Mouse (Mus musculus) retina, adult 2 months (tissue): Measurements from ENCODE around the gene Elac2.

ENCODE experiments used
- DNase-seq: peaks from one replicate; pipeline ENCODE4 v3.0.0-alpha.2; 2012; ENCODE audit warnings: low read depth, low spot score

Gene Elac2

GRCm38 (mm10) chr11:64978720-64979488, at the start of gene Elac2:
Elac2 (plus strand) TSS chr11:64979038.
- peak; percentile 96 for DNase-seq

GRCm38 (mm10) chr11:64929130-64929529, 49.7 kb upstream of the Elac2 start:
- no peak for DNase-seq

GRCm38 (mm10) chr11:64931060-64931770, 47.6 kb upstream of the Elac2 start:
- DNase-seq: no peak

- no peak for DNase-seq
Measured at GRCm38 (mm10) chr11:64937226-64937625, 41.6 kb upstream of the Elac2 start.

GRCm38 (mm10) chr11:64941193-64941592, 37.6 kb upstream of the Elac2 start:
- DNase-seq: no peak

- no peak for DNase-seq
Measured at GRCm38 (mm10) chr11:64949782-64950181, 29.1 kb upstream of the Elac2 start.

- no peak for DNase-seq
Measured at GRCm38 (mm10) chr11:64956962-64957729, 21.7 kb upstream of the Elac2 start.

- DNase-seq: no peak
Measured at GRCm38 (mm10) chr11:64962629-64963028, 16.2 kb upstream of the Elac2 start.

GRCm38 (mm10) chr11:64968507-64968906, 10.3 kb upstream of the Elac2 start:
- peak; percentile 56 for DNase-seq

- DNase-seq: no peak
Measured at GRCm38 (mm10) chr11:64968939-64969342, 9.9 kb upstream of the Elac2 start.

- DNase-seq: no peak
Measured at GRCm38 (mm10) chr11:64971471-64971988, 7.3 kb upstream of the Elac2 start.

GRCm38 (mm10) chr11:64972418-64972817, 6.4 kb upstream of the Elac2 start:
- DNase-seq: no peak

GRCm38 (mm10) chr11:64979489-64979845, 629 bp downstream of the Elac2 start:
- DNase-seq: no peak

GRCm38 (mm10) chr11:64988556-64988955, 9.7 kb downstream of the Elac2 start:
- no peak for DNase-seq

- no peak for DNase-seq
Measured at GRCm38 (mm10) chr11:64998439-64998838, 19.6 kb downstream of the Elac2 start.

GRCm38 (mm10) chr11:64999685-65000084, 20.8 kb downstream of the Elac2 start:
- DNase-seq: no peak

- DNase-seq: no peak
Measured at GRCm38 (mm10) chr11:65001729-65002128, 22.9 kb downstream of the Elac2 start.

- no peak for DNase-seq
Measured at GRCm38 (mm10) chr11:65003611-65004010, 24.8 kb downstream of the Elac2 start.

- DNase-seq: no peak
Measured at GRCm38 (mm10) chr11:65004836-65005235, 26.0 kb downstream of the Elac2 start.

GRCm38 (mm10) chr11:65006047-65006446, 27.2 kb downstream of the Elac2 start:
- no peak for DNase-seq

- no peak for DNase-seq
Measured at GRCm38 (mm10) chr11:65013906-65014305, 35.1 kb downstream of the Elac2 start.

GRCm38 (mm10) chr11:65016754-65017153, 37.9 kb downstream of the Elac2 start:
- no peak for DNase-seq
